Mouse (Mus musculus) intestine, postnatal 0 days (tissue): ENCODE measurements around the gene Ppfia2. TPM values are rescaled to one million over a fixed set of nuclear protein-coding genes. Genes with fewer than 3 reads are reported as not detected.

Source experiments
- ATAC-seq: fragments of 200-750 bp; cut with Nextera tagmentation; 2 replicates; pipeline ENCODE4 v1.8.0; 2017; ENCODE audit warnings: mild to moderate bottlenecking, moderate TSS enrichment, moderate library complexity
- H3K27ac ChIP-seq: fragments of 300-500 bp; sonication (generic); 2 replicates; pipeline ENCODE4 v1.5.1; 2014; ENCODE audit warnings: mild to moderate bottlenecking, low read depth, low read length, moderate library complexity
- H3K27me3 ChIP-seq: fragments of 300-500 bp; sonication (generic); replicated peaks from 2 replicates; pipeline ENCODE4 v1.6.1; 2014; ENCODE audit warnings: low read length, mixed read lengths; ENCODE audit not compliant: control insufficient read depth, insufficient read depth
- H3K36me3 ChIP-seq: fragments of 300-500 bp; sonication (generic); 2 replicates; pipeline ENCODE4 v1.6.1; 2014; ENCODE audit warnings: mild to moderate bottlenecking, moderate library complexity; ENCODE audit not compliant: control insufficient read depth, insufficient read depth
- H3K4me1 ChIP-seq: fragments of 300-500 bp; sonication (generic); replicated peaks from 2 replicates; pipeline ENCODE4 v1.6.1; 2014; ENCODE audit warnings: antibody characterized with exemption, low read length, mixed read lengths; ENCODE audit not compliant: control insufficient read depth, insufficient read depth
- H3K4me2 ChIP-seq: fragments of 300-500 bp; sonication (generic); replicated peaks from 2 replicates; pipeline ENCODE4 v1.6.1; 2014; ENCODE audit warnings: low read depth, mild to moderate bottlenecking, moderate library complexity
- H3K4me3 ChIP-seq: fragments of 300-500 bp; sonication (generic); 2 replicates; pipeline ENCODE4 v1.5.1; 2014; ENCODE audit warnings: low read depth, low read length
- H3K9ac ChIP-seq: fragments of 300-500 bp; sonication (generic); 2 replicates; pipeline ENCODE4 v1.6.1; 2014; ENCODE audit warnings: mild to moderate bottlenecking, low read depth, low read length
- H3K9me3 ChIP-seq: fragments of 300-500 bp; sonication (generic); 2 replicates; pipeline ENCODE4 v1.6.1; 2016; ENCODE audit warnings: mixed run types; ENCODE audit not compliant: control insufficient read depth
- CTCF ChIP-seq: sonication (generic); IDR thresholded peaks from 2 replicates; pipeline ENCODE4 v1.5.1; 2016; ENCODE audit warnings: low read depth, mild to moderate bottlenecking, control low read depth, antibody characterized with exemption, moderate library complexity
- WGBS: fragments of 180-500 bp; shearing (Covaris S2); extraction: QIAGEN DNeasy Blood & Tissue Kit; methylation state at CpG from one replicate; pipeline ENCODE4 v1.1.7; 2014; 5-methylcytosine and 5-hydroxymethylcytosine counted together
- polyA plus RNA-seq: library from polyadenylated mRNA; unstranded; fragments of >200 nt; fragmentation: Nextera tagmentation; extraction: Ambion mirVana; gene quantifications from 2 replicates; pipeline ENCODE4 v1.2.1, GENCODE M21; 2015

Gene Ppfia2
- polyA plus RNA-seq, 1 experiment from 2014 or later, result 0.60 TPM

DNA sequence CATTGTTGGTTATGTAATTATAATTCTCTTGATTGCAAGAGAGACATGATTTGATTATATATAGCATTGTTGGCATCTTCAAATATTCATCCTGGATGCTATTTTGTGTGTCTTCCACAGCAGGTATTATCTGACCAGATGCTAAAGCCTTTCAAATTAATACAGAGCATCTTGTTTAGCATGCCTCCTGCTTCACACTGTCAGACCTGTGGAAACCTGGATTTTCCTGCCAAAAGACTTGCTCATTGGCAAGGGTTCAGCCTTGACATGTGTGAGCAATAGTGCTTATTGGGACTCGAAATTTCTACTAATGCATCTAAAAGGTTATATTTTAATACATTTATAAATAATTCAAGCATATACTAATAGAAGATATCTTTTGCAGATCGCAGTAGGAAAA lies 262.1 kb downstream of the Ppfia2 start:
- Histone ChIP-seq H3K9me3 (no peaks in the 10 kb centered on the region), H3K4me2 (no peak overlapping the region), H3K36me3 (no peaks in the 10 kb centered on the region), H3K4me1 (no peaks in the 10 kb centered on the region), H3K27ac (no peak overlapping the region), H3K4me3 (no peak overlapping the region), H3K27me3 (no peaks in the 10 kb centered on the region), H3K9ac (no peak overlapping the region)
- ATAC-seq, result no peak
- no peak for TF ChIP-seq CTCF
- 66% methylated on average over 2 of the region's 2 CpGs for whole genome bisulfite sequencing

GRCm38 (mm10) chr10:106736230-106737063 lies 266.3 kb downstream of the Ppfia2 start:
- H3K9ac ChIP-seq, result no peak overlapping the region
- ATAC-seq, result no peak
- H3K36me3 ChIP-seq, result no peaks in the 10 kb centered on the region
- H3K4me1 ChIP-seq, result no peaks in the 10 kb centered on the region
- H3K9me3 ChIP-seq, result no peaks in the 10 kb centered on the region
- H3K27me3 ChIP-seq, result no peaks in the 10 kb centered on the region
- no peak overlapping the region for H3K4me3 ChIP-seq
- no peak overlapping the region for H3K27ac ChIP-seq
- WGBS, result 67% methylated on average over 4 of the region's 4 CpGs
- TF ChIP-seq CTCF, result no peak
- H3K4me2 ChIP-seq, result no peak overlapping the region

DNA sequence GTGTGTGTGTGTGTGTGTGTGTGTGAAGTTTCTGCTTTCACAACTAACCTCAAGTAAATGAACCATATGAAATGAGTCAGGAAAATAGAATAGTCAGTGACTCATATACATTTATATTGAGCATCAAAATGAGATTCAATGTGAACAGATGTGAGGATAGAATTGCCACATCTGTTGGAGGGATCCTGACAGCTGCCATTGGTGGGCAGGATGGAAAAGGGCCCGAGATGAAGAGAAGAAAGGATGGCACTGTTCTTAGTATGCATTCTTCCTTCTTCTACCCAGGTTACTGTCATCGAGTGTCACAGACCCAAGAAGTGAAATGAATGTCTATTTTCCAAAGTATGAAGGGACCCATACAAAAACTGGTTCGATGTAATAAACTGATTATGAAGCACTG lies 268.1 kb downstream of the Ppfia2 start:
- H3K9ac ChIP-seq, result no peak overlapping the region
- no peaks in the 10 kb centered on the region for H3K9me3 ChIP-seq
- no peak for ATAC-seq
- no peaks in the 10 kb centered on the region for H3K27me3 ChIP-seq
- H3K36me3 ChIP-seq, result no peaks in the 10 kb centered on the region
- 72% methylated on average over 3 of the region's 3 CpGs for WGBS
- no peak overlapping the region for H3K4me2 ChIP-seq
- TF ChIP-seq CTCF, result no peak
- H3K4me1 ChIP-seq, result no peaks in the 10 kb centered on the region
- H3K27ac ChIP-seq, result no peak overlapping the region
- no peak overlapping the region for H3K4me3 ChIP-seq

DNA sequence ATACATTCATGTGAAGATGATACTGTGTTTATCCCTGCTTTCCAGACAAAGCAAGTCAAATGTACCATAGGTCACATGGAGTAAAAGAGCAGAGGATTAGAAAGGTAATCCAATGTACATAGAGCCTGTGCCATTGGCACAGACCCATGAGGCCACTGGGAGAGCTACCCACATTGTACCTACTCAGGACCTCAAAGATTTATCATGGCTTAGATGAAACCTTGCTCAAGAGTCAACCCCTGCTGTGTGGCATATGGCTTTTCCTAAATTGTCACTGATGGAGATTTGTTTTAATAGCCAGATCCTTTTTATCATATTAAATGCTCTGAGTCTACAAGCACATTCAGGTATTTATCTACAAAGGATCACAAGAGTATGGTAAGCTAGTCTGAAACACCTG lies 274.8 kb downstream of the Ppfia2 start:
- Histone ChIP-seq H3K36me3 (no peaks in the 10 kb centered on the region), H3K4me2 (no peak overlapping the region), H3K9me3 (no peaks in the 10 kb centered on the region), H3K27ac (no peak overlapping the region), H3K9ac (no peak overlapping the region), H3K27me3 (no peaks in the 10 kb centered on the region), H3K4me3 (no peak overlapping the region), H3K4me1 (no peaks in the 10 kb centered on the region)
- ATAC-seq, result no peak
- no peak for TF ChIP-seq CTCF

GRCm38 (mm10) chr10:106761061-106761460 lies 290.9 kb downstream of the Ppfia2 start:
- 86% methylated on average over 6 of the region's 6 CpGs for WGBS
- TF ChIP-seq CTCF, result no peak
- Histone ChIP-seq H3K36me3 (no peaks in the 10 kb centered on the region), H3K9me3 (no peaks in the 10 kb centered on the region), H3K27me3 (no peaks in the 10 kb centered on the region), H3K4me3 (no peak overlapping the region), H3K27ac (no peak overlapping the region), H3K4me1 (no peaks in the 10 kb centered on the region), H3K4me2 (no peak overlapping the region), H3K9ac (no peak overlapping the region)
- ATAC-seq, result no peak

GRCm38 (mm10) chr10:106763785-106764184 lies 293.6 kb downstream of the Ppfia2 start:
- H3K4me2 ChIP-seq, result no peak overlapping the region
- H3K9ac ChIP-seq, result no peak overlapping the region
- H3K27me3 ChIP-seq, result no peaks in the 10 kb centered on the region
- no peak overlapping the region for H3K27ac ChIP-seq
- H3K4me3 ChIP-seq, result no peak overlapping the region
- H3K4me1 ChIP-seq, result no peaks in the 10 kb centered on the region
- WGBS, result 66% methylated on average over 7 of the region's 7 CpGs
- TF ChIP-seq CTCF, result no peak
- no peaks in the 10 kb centered on the region for H3K36me3 ChIP-seq
- ATAC-seq, result no peak
- no peaks in the 10 kb centered on the region for H3K9me3 ChIP-seq
